Mouse (Mus musculus) intestine, embryonic 15.5 days (tissue): ENCODE measurements at regions not wholly inside any gene's neighbourhood (a gene's known extent, or its start where the extent isn't known, plus 50 kb on each side); places are given as distances from the start of the nearest gene placed in this dataset.

Source experiments
- ATAC-seq: fragments of 200-750 bp; cut with Nextera tagmentation; 2 replicates; pipeline ENCODE4 v1.8.0; 2017; ENCODE audit warnings: moderate TSS enrichment, moderate library complexity
- H3K27ac ChIP-seq: fragments of 300-500 bp; sonication (generic); 2 replicates; pipeline ENCODE4 v1.5.1; 2015; ENCODE audit warnings: mild to moderate bottlenecking, inconsistent platforms
- H3K27me3 ChIP-seq: fragments of 300-500 bp; sonication (generic); replicated peaks from 2 replicates; pipeline ENCODE4 v1.6.1; 2015; ENCODE audit warnings: inconsistent platforms
- H3K36me3 ChIP-seq: fragments of 300-500 bp; sonication (generic); 2 replicates; pipeline ENCODE4 v1.6.1; 2015; ENCODE audit warnings: inconsistent platforms
- H3K4me1 ChIP-seq: fragments of 300-500 bp; sonication (generic); replicated peaks from 2 replicates; pipeline ENCODE4 v1.6.1; 2015; ENCODE audit warnings: inconsistent platforms
- H3K4me2 ChIP-seq: fragments of 300-500 bp; sonication (generic); replicated peaks from 2 replicates; pipeline ENCODE4 v1.6.1; 2015; ENCODE audit warnings: mild to moderate bottlenecking, inconsistent platforms
- H3K4me3 ChIP-seq: fragments of 300-500 bp; sonication (generic); replicated peaks from 2 replicates; pipeline ENCODE4 v1.5.1; 2015; ENCODE audit warnings: inconsistent platforms
- H3K9ac ChIP-seq: fragments of 300-500 bp; sonication (generic); 2 replicates; pipeline ENCODE4 v1.6.1; 2015; ENCODE audit warnings: inconsistent platforms
- H3K9me3 ChIP-seq: fragments of 300-500 bp; sonication (generic); 2 replicates; pipeline ENCODE4 v1.6.1; 2016; ENCODE audit warnings: inconsistent platforms
- WGBS: fragments of 180-500 bp; shearing (Covaris S2); methylation state at CpG from one replicate; pipeline ENCODE4 v1.1.7; 2015; 5-methylcytosine and 5-hydroxymethylcytosine counted together

DNA sequence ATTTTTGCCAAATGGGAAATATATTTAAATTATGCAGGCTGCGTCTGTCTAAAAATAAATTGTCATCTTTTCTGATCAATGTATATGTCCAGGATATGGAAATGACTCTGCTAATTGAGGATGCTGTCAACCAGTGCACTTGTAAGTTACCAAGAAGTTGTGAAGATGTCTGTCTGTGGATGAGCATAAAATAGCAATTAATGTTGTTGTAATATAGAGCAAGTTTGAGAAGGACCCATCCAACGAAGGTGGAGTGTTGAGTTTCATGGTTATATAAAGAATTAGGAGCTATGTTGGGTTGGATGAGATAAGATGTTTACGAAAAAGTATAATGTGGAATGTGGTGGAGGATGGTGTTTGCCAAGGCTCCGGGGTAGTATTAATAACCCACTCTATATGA lies 131.6 kb downstream of the Zbtb18 start:
- ATAC-seq, result no peak
- no peak overlapping the region for H3K9ac ChIP-seq
- no peaks in the 10 kb centered on the region for H3K27me3 ChIP-seq
- H3K4me3 ChIP-seq, result no peak overlapping the region
- WGBS, result 75% methylated on average over 4 of the region's 4 CpGs
- H3K36me3 ChIP-seq, result no peaks in the 10 kb centered on the region
- H3K27ac ChIP-seq, result no peak overlapping the region
- no peaks in the 10 kb centered on the region for H3K4me1 ChIP-seq
- H3K4me2 ChIP-seq, result no peak overlapping the region
- H3K9me3 ChIP-seq, result no peaks in the 10 kb centered on the region

DNA sequence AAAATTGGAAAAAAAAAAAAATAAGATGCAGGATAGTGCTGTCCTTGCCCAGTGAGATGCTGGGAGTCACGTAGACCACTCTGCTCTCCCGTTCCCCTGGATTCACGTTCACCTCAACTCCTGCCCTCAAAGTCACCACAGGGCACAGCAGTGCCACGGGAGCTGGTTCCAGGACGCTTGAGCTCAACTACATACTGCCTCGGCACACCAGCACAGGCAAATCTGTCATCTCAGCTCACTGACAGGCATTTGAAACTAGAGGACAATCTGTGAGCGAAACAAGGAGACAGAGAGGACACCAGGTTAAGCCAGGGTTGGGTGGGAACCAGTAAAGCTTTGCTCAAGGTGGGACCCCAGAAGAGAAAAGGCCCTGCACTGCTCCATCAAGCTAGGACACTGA lies 132.2 kb downstream of the Zbtb18 start:
- H3K4me3 ChIP-seq, result no peak overlapping the region
- no peaks in the 10 kb centered on the region for H3K27me3 ChIP-seq
- no peak overlapping the region for H3K4me2 ChIP-seq
- no peaks in the 10 kb centered on the region for H3K4me1 ChIP-seq
- no peaks in the 10 kb centered on the region for H3K36me3 ChIP-seq
- no peak overlapping the region for H3K27ac ChIP-seq
- no peak for ATAC-seq
- no peaks in the 10 kb centered on the region for H3K9me3 ChIP-seq
- H3K9ac ChIP-seq, result no peak overlapping the region
- 87% methylated on average over 7 of the region's 7 CpGs for WGBS

DNA sequence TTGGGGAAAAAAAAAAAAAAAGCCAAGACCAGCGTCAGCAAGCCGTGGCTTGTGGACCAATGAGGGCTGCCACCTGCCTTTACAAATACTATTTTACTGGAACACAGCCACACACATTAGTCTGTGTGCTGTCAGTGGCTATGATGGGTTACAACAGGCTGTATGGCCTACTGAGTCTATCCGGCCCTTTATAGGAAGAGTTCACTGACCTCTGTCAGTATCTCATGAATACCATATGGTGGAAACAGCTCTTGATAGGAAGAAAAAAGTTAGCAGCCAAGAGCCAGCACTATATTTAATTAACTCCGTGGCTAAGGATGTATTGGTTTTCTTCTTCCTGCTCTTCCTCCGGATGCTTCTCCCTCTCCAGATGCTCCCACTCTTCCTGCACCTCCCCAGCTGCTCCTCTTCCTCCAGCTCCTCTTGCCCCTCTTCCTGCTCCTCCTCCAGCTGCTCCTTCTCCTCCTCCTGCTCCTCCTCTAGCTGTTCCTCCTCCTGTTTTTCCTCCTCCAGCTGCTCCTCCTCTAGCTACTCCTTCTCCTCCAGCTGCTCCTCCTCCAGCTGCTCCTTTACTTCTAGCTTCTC lies 142.2 kb downstream of the Zbtb18 start:
- H3K4me1 ChIP-seq, result no peaks in the 10 kb centered on the region
- ATAC-seq, result no peak
- no peak overlapping the region for H3K9ac ChIP-seq
- no peak overlapping the region for H3K4me2 ChIP-seq
- no peaks in the 10 kb centered on the region for H3K27me3 ChIP-seq
- no peaks in the 10 kb centered on the region for H3K36me3 ChIP-seq
- WGBS, result 53% methylated on average over 5 of the region's 5 CpGs
- H3K27ac ChIP-seq, result no peak overlapping the region
- no peak overlapping the region for H3K4me3 ChIP-seq
- H3K9me3 ChIP-seq, result no peaks in the 10 kb centered on the region

DNA sequence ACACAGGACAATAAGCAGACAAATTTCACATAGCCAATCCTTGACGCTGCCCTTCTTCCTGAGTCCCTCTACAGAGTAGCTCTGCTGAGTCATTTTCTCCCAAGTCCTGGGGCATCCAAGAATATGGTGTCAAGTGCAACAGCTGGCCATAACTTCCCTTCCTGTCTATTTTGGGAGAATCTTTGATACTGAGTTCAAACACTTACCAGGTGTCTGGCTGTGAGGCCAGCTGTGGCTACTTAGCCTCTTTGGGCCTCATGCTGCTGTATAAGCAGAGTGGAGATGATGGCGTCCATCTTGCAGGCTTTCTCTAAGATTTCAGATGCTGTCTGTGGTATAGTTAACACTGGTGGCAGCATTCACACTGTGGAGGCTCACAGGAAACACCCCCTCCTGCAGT lies 143.2 kb downstream of the Zbtb18 start:
- ATAC-seq, result no peak
- H3K9me3 ChIP-seq, result no peaks in the 10 kb centered on the region
- no peak overlapping the region for H3K27ac ChIP-seq
- no peak overlapping the region for H3K4me3 ChIP-seq
- 81% methylated on average over 2 of the region's 2 CpGs for WGBS
- no peaks in the 10 kb centered on the region for H3K36me3 ChIP-seq
- H3K27me3 ChIP-seq, result no peaks in the 10 kb centered on the region
- no peaks in the 10 kb centered on the region for H3K4me1 ChIP-seq
- H3K4me2 ChIP-seq, result no peak overlapping the region
- H3K9ac ChIP-seq, result no peak overlapping the region

DNA sequence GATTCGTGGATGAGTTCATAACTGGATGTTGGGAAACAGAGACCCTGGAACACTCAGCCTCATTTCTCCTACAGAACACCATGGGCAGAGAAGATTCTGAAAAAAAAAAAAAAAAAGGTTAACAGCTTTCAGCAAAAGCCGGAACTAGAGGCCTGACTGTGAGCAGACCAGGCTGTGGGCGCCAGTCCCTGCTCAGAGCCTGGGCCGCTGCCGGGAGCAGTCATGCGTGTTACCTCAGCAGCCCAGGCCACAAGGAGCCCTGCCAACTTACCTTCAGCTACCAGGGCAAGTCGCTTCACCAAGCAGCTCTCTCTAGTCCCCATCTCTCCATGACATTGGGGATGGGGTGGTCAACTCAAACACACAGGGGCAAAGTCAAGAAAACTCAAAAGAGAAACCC lies 140.6 kb upstream of the 1700016C15Rik start:
- Histone ChIP-seq H3K4me2 (no peak overlapping the region), H3K27ac (no peak overlapping the region), H3K36me3 (no peaks in the 10 kb centered on the region), H3K9ac (no peak overlapping the region), H3K9me3 (no peaks in the 10 kb centered on the region), H3K27me3 (no peaks in the 10 kb centered on the region), H3K4me1 (no peaks in the 10 kb centered on the region), H3K4me3 (no peak overlapping the region)
- whole genome bisulfite sequencing, result 88% methylated on average over 7 of the region's 7 CpGs
- ATAC-seq, result no peak

DNA sequence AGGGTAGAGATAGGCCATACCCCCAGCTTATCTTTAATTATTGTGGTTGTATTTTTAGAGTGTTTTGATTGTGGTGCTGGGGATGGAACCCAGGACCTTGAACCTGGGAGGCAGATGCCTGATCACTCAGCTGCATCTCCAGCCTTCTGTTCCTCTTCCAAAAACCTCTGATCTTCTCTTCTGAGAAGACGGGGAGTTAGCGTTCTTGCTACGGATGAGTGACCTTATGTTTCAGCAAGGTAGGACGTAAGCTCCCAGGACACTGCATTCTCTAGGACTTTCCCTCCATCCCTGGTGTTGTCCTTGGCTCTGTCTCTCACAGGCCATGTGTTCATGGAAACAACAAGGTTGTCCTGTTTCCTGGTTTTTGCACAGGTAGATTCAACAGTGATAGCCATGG lies 140.0 kb upstream of the 1700016C15Rik start:
- no peak for ATAC-seq
- no peak overlapping the region for H3K27ac ChIP-seq
- no peaks in the 10 kb centered on the region for H3K9me3 ChIP-seq
- H3K4me1 ChIP-seq, result no peaks in the 10 kb centered on the region
- H3K27me3 ChIP-seq, result no peaks in the 10 kb centered on the region
- H3K9ac ChIP-seq, result no peak overlapping the region
- no peak overlapping the region for H3K4me3 ChIP-seq
- no peaks in the 10 kb centered on the region for H3K36me3 ChIP-seq
- no peak overlapping the region for H3K4me2 ChIP-seq
- WGBS, result 97% methylated on average over 4 of the region's 4 CpGs

DNA sequence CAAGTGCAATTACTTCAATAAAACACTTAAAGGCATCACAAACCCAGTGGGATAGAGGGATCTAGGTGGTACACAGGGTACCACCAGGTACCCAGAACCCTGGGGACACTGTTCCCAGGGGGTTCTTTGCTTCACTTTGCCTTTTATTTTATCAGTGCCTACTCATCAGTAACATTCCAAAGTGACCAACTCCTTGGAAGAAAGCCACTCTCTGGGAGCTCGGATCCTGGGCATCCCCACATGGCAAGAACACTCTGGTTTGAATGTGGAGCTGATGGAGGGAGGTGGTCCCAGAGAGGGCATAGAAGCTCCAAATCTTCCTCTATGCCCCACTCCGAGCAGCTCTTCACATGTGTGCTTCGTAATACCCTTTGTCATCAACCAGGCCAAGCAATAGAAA lies 137.9 kb upstream of the 1700016C15Rik start:
- 91% methylated on average over 3 of the region's 3 CpGs for WGBS
- Histone ChIP-seq H3K9me3 (no peaks in the 10 kb centered on the region), H3K9ac (no peak overlapping the region), H3K36me3 (no peaks in the 10 kb centered on the region), H3K4me2 (no peak overlapping the region), H3K4me3 (no peak overlapping the region), H3K27me3 (no peaks in the 10 kb centered on the region), H3K27ac (no peak overlapping the region), H3K4me1 (no peaks in the 10 kb centered on the region)
- ATAC-seq, result no peak

DNA sequence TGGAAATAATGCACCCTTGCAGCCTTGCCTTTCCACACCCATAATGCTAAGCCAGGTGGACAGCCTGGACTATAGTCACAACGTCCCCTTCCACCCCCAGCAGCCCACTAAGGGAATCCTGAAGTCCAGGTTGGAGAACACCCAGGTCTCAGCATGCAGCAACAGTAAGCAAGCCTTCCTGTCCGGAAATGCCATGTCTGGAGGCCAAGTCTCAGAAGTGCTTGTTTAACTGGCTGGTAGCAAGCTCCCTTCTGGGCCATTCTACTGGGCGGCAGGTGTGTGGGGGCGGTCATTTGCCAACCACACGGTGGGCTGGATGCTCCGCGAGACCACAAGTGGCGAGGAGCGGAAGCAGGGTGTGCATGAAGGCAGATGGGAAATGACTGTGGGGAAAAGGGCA lies 137.3 kb upstream of the 1700016C15Rik start:
- Histone ChIP-seq H3K27me3 (no peaks in the 10 kb centered on the region), H3K27ac (no peak overlapping the region), H3K9ac (no peak overlapping the region), H3K36me3 (no peaks in the 10 kb centered on the region), H3K4me1 (no peaks in the 10 kb centered on the region), H3K9me3 (no peaks in the 10 kb centered on the region), H3K4me3 (no peak overlapping the region), H3K4me2 (no peak overlapping the region)
- no peak for ATAC-seq
- 90% methylated on average over 9 of the region's 9 CpGs for WGBS

DNA sequence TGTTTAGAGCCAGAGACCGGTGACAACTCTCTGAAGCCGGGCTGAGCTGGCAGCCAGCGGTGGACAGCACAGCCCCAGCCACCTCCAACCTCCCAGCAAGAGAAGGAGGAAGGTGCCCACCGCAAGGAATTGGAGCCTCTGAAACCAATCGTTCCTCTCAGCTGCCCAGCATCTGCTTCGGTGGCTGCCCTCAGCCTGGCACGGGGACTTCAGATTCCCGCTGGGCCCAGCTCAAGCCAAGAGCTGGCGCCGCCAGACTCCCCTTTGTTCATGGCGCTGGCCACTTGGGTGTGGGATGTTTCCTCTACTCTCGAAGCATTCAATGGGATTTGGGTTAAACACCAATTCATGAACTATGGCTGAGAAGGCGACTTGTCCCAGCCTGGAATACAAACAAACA lies 135.3 kb upstream of the 1700016C15Rik start:
- WGBS, result 87% methylated on average over 13 of the region's 13 CpGs
- Histone ChIP-seq H3K4me2 (no peak overlapping the region), H3K27ac (no peak overlapping the region), H3K4me1 (no peaks in the 10 kb centered on the region), H3K4me3 (no peak overlapping the region), H3K9ac (no peak overlapping the region), H3K36me3 (no peaks in the 10 kb centered on the region), H3K27me3 (no peaks in the 10 kb centered on the region), H3K9me3 (no peaks in the 10 kb centered on the region)
- ATAC-seq, result no peak

DNA sequence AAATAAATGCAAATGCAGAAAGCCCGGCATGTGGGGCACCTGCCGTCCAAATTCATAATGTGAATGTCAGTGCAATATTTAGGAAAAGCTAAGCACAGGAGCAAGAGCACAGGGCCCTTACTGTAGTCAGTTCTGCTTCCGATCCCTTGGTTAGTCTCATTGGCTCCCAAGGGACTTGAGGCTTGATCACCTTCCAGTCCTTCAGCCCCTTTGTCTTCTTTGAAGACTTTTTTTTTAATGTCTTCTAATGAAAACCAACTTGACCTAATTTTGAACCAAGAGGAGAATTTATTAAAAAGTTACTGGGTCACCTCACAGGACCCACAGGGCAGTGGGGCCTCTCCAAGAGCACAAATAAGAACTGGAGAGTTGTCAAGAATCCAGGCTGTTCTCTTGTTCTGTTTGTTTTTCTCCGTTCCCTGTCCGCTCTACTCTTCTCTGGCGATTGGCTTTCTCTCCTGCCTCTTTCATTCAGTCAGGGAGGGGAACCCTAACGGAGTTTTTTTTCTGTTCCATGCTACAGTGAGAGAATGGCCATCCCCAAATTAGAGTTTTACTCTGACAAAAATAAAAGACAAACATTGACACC lies 134.2 kb upstream of the 1700016C15Rik start:
- Histone ChIP-seq H3K27ac (no peak overlapping the region), H3K36me3 (no peaks in the 10 kb centered on the region), H3K4me1 (no peaks in the 10 kb centered on the region), H3K4me3 (no peak overlapping the region), H3K9me3 (no peaks in the 10 kb centered on the region), H3K9ac (no peak overlapping the region), H3K27me3 (no peaks in the 10 kb centered on the region), H3K4me2 (no peak overlapping the region)
- ATAC-seq, result no peak
- 76% methylated on average over 7 of the region's 7 CpGs for WGBS

DNA sequence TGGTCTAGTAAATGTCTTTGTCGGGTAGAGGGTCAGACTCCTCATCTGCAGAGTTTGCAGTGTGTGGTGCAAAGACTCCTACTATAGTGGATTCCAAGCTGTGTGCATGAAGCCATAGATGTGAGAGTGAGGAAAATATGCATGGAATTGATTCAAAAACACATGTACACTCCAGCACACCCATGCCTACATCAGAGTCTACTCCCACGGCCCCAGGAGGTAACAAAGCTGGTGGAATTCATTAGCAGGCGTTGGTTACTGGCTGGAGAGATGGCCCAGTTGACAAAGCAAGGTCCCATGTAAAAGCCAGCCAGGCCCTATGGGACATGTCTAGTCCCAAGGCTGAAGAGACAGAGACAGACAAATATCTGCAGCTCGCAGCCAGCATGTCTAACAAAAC lies 132.6 kb upstream of the 1700016C15Rik start:
- Histone ChIP-seq H3K4me2 (no peak overlapping the region), H3K36me3 (no peaks in the 10 kb centered on the region), H3K4me3 (no peak overlapping the region), H3K4me1 (no peaks in the 10 kb centered on the region), H3K9ac (no peak overlapping the region), H3K27ac (no peak overlapping the region), H3K27me3 (no peaks in the 10 kb centered on the region), H3K9me3 (no peaks in the 10 kb centered on the region)
- ATAC-seq, result no peak
- WGBS, result 84% methylated on average over 4 of the region's 4 CpGs

DNA sequence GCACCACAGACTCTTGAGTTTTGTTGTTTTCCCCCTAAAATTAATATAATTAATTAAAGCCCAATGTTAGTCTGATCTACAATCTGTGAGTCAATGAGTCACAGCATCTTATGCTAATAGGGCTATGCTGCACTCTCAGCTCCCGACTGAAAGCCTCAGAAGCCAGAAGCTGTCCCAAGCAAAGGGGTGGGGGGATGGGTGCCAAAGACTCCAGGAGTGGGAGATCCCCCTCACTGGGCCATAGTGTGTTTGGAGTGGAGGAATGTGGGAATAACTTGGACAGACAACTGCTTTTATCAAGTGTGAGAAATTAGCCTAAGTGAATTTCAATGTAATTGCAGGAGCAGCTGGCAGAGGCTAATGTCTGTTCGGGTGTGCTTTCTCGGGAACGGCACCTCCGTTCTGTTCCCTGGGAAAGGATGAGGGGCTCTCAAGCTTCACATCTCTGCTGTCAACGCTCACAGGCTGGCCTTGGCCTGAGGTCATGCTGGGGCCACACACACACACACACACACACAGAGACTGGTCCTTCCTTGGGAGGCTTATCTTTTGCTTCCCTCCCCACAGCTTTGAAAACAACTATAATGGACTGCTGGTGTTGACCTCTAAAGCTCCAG lies 124.2 kb upstream of the 1700016C15Rik start:
- Histone ChIP-seq H3K27ac (no peak overlapping the region), H3K4me1 (0 out of 2 replicates have a peak, but pooled peaks cover 2% of the 10 kb centered on the region)
- no peak for ATAC-seq

DNA sequence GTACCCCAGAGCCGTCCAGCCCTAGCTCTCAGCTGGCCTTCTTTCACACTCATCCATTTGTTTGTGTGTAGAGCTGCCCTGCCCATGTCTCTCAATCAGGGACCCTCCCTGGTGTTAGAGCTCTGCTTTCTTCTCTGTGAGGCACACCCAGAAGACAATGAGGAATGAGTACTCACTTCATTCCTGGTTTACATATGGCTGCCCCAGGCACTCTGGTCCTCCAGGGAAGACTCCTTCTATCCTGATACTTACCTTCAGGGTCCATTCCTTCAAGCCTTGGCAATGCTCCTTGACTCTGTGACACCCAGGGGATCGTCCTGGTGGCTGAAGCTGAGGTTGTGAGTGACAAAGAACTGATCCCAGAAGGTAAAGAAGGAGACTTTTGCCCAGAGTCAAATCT lies 122.0 kb upstream of the 1700016C15Rik start:
- Histone ChIP-seq H3K27me3 (no peaks in the 10 kb centered on the region), H3K36me3 (no peaks in the 10 kb centered on the region), H3K9me3 (no peaks in the 10 kb centered on the region), H3K4me1 (0 out of 2 replicates have a peak, but pooled peaks cover 2% of the 10 kb centered on the region), H3K9ac (no peak overlapping the region), H3K4me2 (no peak overlapping the region), H3K4me3 (no peak overlapping the region), H3K27ac (no peak overlapping the region)
- no peak for ATAC-seq
- WGBS, result 80% methylated on average over 2 of the region's 2 CpGs

More for the DNA sequence above, 124.2 kb upstream of the 1700016C15Rik start:
- H3K9me3 ChIP-seq, result no peaks in the 10 kb centered on the region
- H3K4me2 ChIP-seq, result no peak overlapping the region
- H3K9ac ChIP-seq, result no peak overlapping the region
- no peaks in the 10 kb centered on the region for H3K36me3 ChIP-seq
- H3K27me3 ChIP-seq, result no peaks in the 10 kb centered on the region
- 33% methylated on average over 6 of the region's 6 CpGs for WGBS
- no peak overlapping the region for H3K4me3 ChIP-seq
